Mouse (Mus musculus) frontal cortex, postnatal 25 days (tissue): ENCODE results near the gene Kdr.
"Not testable (repeated sequence)": the region's sequence is repeated elsewhere in the genome, so short reads cannot be mapped to it uniquely, and the experiment has no call there.

Experiments used
- DNase-seq, 2 experiments: peaks; one replicate each; pipeline ENCODE4 v3.0.0; 2022; ENCODE audit warnings: low spot score in 2 of 2

Kdr gene

GRCm38 (mm10) chr5:75961741-75962469, 16.4 kb downstream of the Kdr start:
- DNase-seq: no peak

GRCm38 (mm10) chr5:75959809-75960208, 18.4 kb downstream of the Kdr start:
- DNase-seq: no peak

GRCm38 (mm10) chr5:75956526-75956925, 21.7 kb downstream of the Kdr start:
- no peak for DNase-seq

GRCm38 (mm10) chr5:75955876-75956275, 22.4 kb downstream of the Kdr start:
- DNase-seq: no peak

- DNase-seq: no peak
Measured at GRCm38 (mm10) chr5:75954778-75955330, 23.4 kb downstream of the Kdr start.

GRCm38 (mm10) chr5:75954218-75954617, 24.0 kb downstream of the Kdr start:
- DNase-seq: no peak

- DNase-seq: no peak
Measured at GRCm38 (mm10) chr5:75952131-75952795, 26.0 kb downstream of the Kdr start.

- no peak for DNase-seq
Measured at GRCm38 (mm10) chr5:75950866-75951265, 27.4 kb downstream of the Kdr start.

GRCm38 (mm10) chr5:75945394-75945793, 32.9 kb downstream of the Kdr start:
- no peak for DNase-seq

GRCm38 (mm10) chr5:75943301-75943700, 35.0 kb downstream of the Kdr start:
- DNase-seq: no peak

GRCm38 (mm10) chr5:75941775-75942580, 36.3 kb downstream of the Kdr start:
- no peak for DNase-seq

- no peak for DNase-seq
Measured at GRCm38 (mm10) chr5:75939144-75939732, 39.0 kb downstream of the Kdr start.

- no peak for DNase-seq
Measured at GRCm38 (mm10) chr5:75938012-75938411, 40.2 kb downstream of the Kdr start.

- no peak for DNase-seq
Measured at GRCm38 (mm10) chr5:75936223-75936622, 42.0 kb downstream of the Kdr start.

GRCm38 (mm10) chr5:75935225-75935624, 43.0 kb downstream of the Kdr start:
- DNase-seq: no peak

GRCm38 (mm10) chr5:75934201-75934600, 44.1 kb downstream of the Kdr start:
- DNase-seq: no peak

GRCm38 (mm10) chr5:75933521-75934044, 44.7 kb downstream of the Kdr start:
- no peak for DNase-seq

GRCm38 (mm10) chr5:75931458-75931857, 46.8 kb downstream of the Kdr start:
- DNase-seq: not testable (repeated sequence)

GRCm38 (mm10) chr5:75929960-75930359, 48.3 kb downstream of the Kdr start:
- DNase-seq: no peak

- DNase-seq: no peak
Measured at GRCm38 (mm10) chr5:75922677-75923076, 55.6 kb downstream of the Kdr start.

GRCm38 (mm10) chr5:75921730-75922387, 56.4 kb downstream of the Kdr start:
- no peak for DNase-seq
